Mouse (Mus musculus) neural tube, embryonic 13.5 days (tissue): Measurements from ENCODE around the gene Letm1. TPM values are rescaled to one million over a fixed set of nuclear protein-coding genes. Genes with fewer than 3 reads are reported as not detected.

Source experiments
- ATAC-seq: fragments of 200-750 bp; cut with Nextera tagmentation; 2 replicates; pipeline ENCODE4 v1.8.0; 2017; ENCODE audit warnings: low read depth, mild to moderate bottlenecking, moderate TSS enrichment, moderate library complexity
- H3K27ac ChIP-seq: fragments of 300-500 bp; sonication (generic); replicated peaks from 2 replicates; pipeline ENCODE4 v1.5.1; 2015; ENCODE audit warnings: moderate library complexity, mild to moderate bottlenecking, inconsistent platforms
- H3K27me3 ChIP-seq: fragments of 300-500 bp; sonication (generic); 2 replicates; pipeline ENCODE4 v1.6.1; 2015; ENCODE audit warnings: mild to moderate bottlenecking, inconsistent platforms
- H3K36me3 ChIP-seq: fragments of 300-500 bp; sonication (generic); 2 replicates; pipeline ENCODE4 v1.6.1; 2015; ENCODE audit warnings: mild to moderate bottlenecking, inconsistent platforms
- H3K4me1 ChIP-seq: fragments of 300-500 bp; sonication (generic); replicated peaks from 2 replicates; pipeline ENCODE4 v1.6.1; 2015; ENCODE audit warnings: inconsistent platforms
- H3K4me2 ChIP-seq: fragments of 300-500 bp; sonication (generic); 2 replicates; pipeline ENCODE4 v1.6.1; 2015; ENCODE audit warnings: inconsistent platforms, mild to moderate bottlenecking, moderate library complexity
- H3K4me3 ChIP-seq: fragments of 300-500 bp; sonication (generic); 2 replicates; pipeline ENCODE4 v1.5.1; 2015; ENCODE audit warnings: mild to moderate bottlenecking, inconsistent platforms
- H3K9ac ChIP-seq: fragments of 300-500 bp; sonication (generic); 2 replicates; pipeline ENCODE4 v1.6.1; 2015; ENCODE audit warnings: moderate library complexity, mild to moderate bottlenecking, inconsistent platforms
- H3K9me3 ChIP-seq: fragments of 300-500 bp; sonication (generic); 2 replicates; pipeline ENCODE4 v1.6.1; 2016; ENCODE audit warnings: inconsistent platforms
- WGBS: fragments of 180-500 bp; shearing (Covaris S2); methylation state at CpG from one replicate; pipeline ENCODE4 v1.1.7; 2015; 5-methylcytosine and 5-hydroxymethylcytosine counted together
- polyA plus RNA-seq: library from polyadenylated mRNA; unstranded; fragments of >200 nt; fragmentation: Nextera tagmentation; extraction: Ambion mirVana; gene quantifications from 2 replicates; pipeline ENCODE4 v1.2.1, GENCODE M21; 2015

Gene Letm1
- polyA plus RNA-seq, 1 experiment from 2014 or later: 58.3 TPM

DNA sequence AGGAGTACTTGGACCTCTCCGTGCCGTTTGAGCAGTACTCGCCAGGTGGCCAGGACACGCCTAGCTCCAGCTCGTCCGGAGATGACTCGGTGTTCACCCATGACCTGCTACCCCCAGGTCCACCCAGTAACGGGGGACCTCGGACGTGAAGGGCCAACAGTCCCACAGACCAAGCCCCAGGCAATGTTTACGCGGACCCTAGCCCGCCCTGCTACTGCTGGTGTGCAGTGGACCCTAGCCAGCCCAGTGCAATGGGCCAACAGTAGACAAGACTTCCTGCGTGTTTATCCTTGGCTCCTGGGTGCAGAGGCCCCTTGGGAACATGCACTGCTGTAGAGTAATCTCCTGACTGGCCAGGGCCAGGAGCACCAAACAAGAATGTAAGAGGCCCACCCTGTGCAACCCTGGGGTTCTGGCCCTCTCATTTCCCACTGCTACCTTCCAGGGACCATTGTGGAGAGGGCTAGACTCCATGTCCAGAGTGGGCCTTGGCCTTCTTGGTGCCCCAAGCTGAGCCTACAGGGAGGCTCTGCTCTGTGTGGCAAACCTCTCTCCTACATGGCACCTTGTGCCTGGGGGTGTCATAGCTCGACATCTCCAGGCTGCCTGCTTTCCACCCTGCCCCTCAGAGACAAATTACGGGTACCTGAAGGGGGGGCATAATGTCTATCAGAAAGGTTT lies 47.1 kb downstream of the Letm1 start:
- H3K4me3 ChIP-seq: no peak overlapping the region
- H3K9me3 ChIP-seq: no peaks in the 10 kb centered on the region
- no peaks in the 10 kb centered on the region for H3K27me3 ChIP-seq
- H3K27ac ChIP-seq: no peak overlapping the region
- 91% methylated on average over 16 of the region's 16 CpGs for WGBS
- H3K36me3 ChIP-seq: peaks cover 60% of the 10 kb centered on the region
- H3K9ac ChIP-seq: no peak overlapping the region
- peaks cover 4% of the 10 kb centered on the region for H3K4me1 ChIP-seq
- ATAC-seq: no peak
- H3K4me2 ChIP-seq: no peak overlapping the region

DNA sequence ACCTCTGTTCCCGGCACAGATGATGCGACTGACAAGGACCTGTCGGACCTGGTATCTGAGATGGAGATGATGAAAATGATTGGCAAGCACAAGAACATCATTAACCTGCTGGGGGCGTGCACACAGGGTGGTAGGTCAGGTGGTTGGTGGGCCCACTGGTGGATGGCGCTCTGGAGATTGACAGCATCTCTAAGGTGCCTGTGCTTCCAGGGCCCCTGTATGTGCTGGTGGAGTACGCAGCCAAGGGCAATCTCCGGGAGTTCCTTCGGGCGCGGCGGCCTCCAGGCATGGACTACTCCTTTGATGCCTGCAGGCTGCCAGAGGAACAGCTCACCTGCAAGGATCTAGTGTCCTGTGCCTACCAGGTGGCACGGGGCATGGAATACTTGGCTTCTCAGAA lies 48.8 kb downstream of the Letm1 start:
- Histone ChIP-seq H3K4me3 (no peak overlapping the region), H3K36me3 (peaks cover 55% of the 10 kb centered on the region), H3K4me1 (peaks cover 15% of the 10 kb centered on the region), H3K9ac (no peak overlapping the region), H3K9me3 (no peaks in the 10 kb centered on the region), H3K4me2 (no peak overlapping the region), H3K27ac (no peak overlapping the region), H3K27me3 (no peaks in the 10 kb centered on the region)
- ATAC-seq: no peak
- 94% methylated on average over 12 of the region's 12 CpGs for WGBS

DNA sequence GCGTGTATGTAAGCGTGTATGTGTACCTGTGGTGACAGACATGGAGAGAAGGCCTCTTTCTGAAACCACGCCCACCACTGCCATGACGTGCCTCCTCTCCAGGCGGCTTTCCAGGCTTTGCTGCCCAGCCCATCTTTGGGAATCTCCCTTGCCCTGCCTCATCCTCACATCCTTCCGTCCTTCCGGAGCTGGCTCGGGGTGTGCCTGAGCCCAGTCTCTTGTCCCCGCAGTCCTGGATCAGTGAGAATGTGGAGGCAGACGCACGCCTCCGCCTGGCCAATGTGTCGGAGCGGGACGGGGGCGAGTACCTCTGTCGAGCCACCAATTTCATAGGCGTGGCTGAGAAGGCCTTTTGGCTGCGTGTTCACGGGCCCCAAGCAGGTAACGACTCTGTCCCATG lies 51.6 kb downstream of the Letm1 start:
- H3K9me3 ChIP-seq: no peaks in the 10 kb centered on the region
- no peak for ATAC-seq
- peaks cover 55% of the 10 kb centered on the region for H3K36me3 ChIP-seq
- no peaks in the 10 kb centered on the region for H3K27me3 ChIP-seq
- H3K27ac ChIP-seq: no peak overlapping the region
- peaks cover 28% of the 10 kb centered on the region for H3K4me1 ChIP-seq
- WGBS: 55% methylated on average over 21 of the region's 21 CpGs
- no peak overlapping the region for H3K4me3 ChIP-seq
- no peak overlapping the region for H3K4me2 ChIP-seq
- no peak overlapping the region for H3K9ac ChIP-seq

DNA sequence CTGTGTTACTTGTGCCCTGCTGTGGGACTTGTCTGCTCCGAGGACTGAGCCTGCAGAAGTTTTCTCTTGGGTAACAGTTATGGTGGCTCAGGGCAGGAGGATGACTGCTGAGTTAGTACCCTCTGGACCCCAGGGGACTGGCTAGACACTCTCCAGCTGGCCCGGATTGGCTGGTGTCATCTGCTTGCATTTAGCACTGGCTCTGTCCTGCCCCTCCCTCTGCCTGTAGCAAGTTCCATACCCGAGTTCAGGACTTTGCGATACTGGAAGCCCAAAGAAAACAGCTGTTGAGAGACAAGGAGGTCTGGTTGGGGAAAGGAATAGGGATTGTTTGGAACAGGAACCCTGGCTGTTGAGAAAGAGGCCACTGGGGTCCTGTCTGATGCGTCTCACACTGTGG lies 52.1 kb downstream of the Letm1 start:
- ATAC-seq: no peak
- Histone ChIP-seq H3K4me2 (no peak overlapping the region), H3K4me1 (peaks cover 34% of the 10 kb centered on the region), H3K27ac (no peak overlapping the region), H3K36me3 (peaks cover 51% of the 10 kb centered on the region), H3K4me3 (no peak overlapping the region), H3K9ac (0 out of 2 replicates have a peak overlapping the region, but pooled peaks have one; percentile 5), H3K9me3 (no peaks in the 10 kb centered on the region), H3K27me3 (no peaks in the 10 kb centered on the region)
- 45% methylated on average over 5 of the region's 5 CpGs for WGBS

DNA sequence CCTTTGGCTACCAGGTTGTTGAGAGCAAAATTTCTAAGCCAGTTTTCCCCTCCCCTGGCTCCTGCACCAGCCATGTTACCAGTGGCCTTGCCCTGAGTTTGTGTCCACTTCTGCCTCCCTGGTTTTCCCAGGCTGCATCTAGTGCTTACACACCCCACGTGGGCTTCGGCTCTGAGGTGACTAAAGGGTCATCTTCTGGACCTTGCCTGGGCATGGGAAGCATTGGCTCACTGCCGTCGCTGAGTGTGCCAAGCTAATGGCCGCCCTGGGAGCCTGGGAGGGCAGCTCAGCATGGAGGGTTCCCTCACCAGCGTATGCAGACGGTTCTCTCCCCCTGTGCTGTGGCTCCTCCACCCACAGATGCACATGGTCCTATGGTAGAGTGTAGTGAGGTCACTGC lies 53.8 kb downstream of the Letm1 start:
- no peak for ATAC-seq
- H3K9ac ChIP-seq: 0 out of 2 replicates have a peak overlapping the region, but pooled peaks have one; percentile 19
- H3K4me1 ChIP-seq: peaks cover 49% of the 10 kb centered on the region
- peaks cover 35% of the 10 kb centered on the region for H3K36me3 ChIP-seq
- 75% methylated on average over 7 of the region's 7 CpGs for WGBS
- H3K27ac ChIP-seq: no peak overlapping the region
- H3K4me2 ChIP-seq: peak overlapping the region; percentile 3; the same call in 1 of the 2 replicates
- H3K27me3 ChIP-seq: peaks cover 9% of the 10 kb centered on the region
- H3K4me3 ChIP-seq: no peak overlapping the region
- H3K9me3 ChIP-seq: no peaks in the 10 kb centered on the region

DNA sequence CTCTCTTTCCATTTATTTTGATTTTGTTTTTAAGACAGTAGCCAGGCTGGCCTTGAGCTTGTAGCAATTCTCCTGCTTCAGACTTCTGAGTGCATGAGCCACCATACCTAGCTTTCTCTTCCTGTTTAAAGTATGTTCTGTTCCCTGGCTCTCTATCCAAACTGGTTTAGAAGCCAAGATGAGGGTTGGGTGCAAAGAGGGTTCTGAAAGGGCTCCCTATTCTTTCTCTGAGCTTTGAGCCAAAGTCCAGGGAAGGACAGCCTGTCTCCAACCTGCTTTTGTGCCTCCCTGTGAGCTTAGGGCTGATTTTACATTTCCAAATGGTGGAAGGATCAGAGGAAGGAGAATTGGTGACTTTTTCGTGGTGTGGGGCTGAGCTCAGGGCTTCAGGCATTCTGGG lies 55.7 kb downstream of the Letm1 start:
- no peak overlapping the region for H3K27ac ChIP-seq
- no peaks in the 10 kb centered on the region for H3K9me3 ChIP-seq
- ATAC-seq: no peak
- peak overlapping the region; percentile 69; the same call in 1 of the 2 replicates for H3K4me3 ChIP-seq
- H3K27me3 ChIP-seq: peaks cover 10% of the 10 kb centered on the region
- WGBS: 77% methylated on average over 1 of the region's 1 CpGs
- H3K4me2 ChIP-seq: peak overlapping the region; percentile 86
- peaks cover 16% of the 10 kb centered on the region for H3K36me3 ChIP-seq
- peaks cover 68% of the 10 kb centered on the region for H3K4me1 ChIP-seq
- H3K9ac ChIP-seq: 0 out of 2 replicates have a peak overlapping the region, but pooled peaks have one; percentile 43

DNA sequence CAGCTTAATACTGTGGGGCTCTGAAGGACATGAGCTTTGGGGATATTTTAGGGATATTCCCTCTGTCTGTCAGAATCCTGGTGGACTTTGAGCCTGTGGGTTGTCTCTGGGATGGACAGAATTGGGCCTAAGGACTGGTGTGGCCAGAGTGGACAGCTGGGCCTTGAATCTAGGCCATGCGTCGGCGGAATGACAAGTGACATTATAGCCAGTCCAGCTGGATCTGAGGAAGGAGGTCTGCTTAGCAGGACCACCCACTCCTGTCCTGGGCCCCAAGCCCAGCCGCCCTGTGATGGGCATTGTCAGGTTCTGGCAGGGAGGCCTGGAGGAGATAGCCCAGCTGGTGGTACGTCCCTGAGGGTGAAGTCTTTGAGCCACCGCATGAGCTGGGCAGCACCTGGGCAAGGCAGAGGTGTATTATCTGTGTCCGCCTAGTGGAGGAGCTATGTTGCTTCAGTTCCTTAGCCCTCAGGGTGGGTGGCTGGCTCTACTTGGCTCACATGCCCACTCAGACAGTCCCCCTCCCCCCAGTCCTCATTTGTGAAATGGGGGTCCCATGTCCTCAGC lies 56.5 kb downstream of the Letm1 start:
- H3K9ac ChIP-seq: peak overlapping the region; percentile 81

DNA sequence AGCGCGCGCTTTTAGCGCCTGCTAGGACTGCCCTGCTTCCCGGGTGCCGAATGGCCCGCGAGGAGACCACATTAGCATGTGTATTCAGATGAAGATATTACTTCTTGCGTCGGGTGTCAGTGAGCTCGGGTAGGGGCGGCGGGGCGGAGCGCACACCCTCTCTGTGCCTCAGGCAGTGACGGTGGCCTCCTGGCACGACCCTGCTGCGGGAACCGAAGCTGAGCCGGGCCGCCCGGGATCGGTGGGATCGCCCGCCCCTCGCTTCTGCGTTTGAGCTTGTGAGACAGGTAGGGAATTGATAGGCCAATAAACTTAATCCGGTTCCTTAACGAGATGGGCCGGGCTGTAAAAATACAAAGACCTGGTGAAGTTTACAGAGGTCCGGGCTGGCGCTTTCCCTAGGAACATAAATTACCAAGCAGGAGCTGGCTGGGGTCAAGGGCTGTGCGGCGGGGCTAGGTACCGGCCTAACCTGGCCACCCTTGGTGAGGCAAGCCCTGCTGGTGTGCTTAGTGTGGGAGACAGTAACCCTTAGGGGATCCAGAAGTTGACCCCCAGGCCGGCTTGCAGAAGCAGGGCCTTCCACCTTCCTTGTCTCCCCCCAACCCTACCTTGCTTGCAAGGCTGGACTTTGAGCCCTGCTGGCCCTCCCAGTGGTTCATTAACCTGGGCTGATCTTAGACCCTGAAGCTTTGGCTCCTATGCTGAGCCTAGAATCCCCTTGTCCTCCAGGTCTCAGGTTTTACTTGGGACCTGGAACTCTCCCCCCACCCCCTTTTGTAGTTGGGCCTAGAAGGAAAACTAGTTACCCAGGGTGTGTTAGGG lies 58.8 kb downstream of the Letm1 start:
- Histone ChIP-seq H3K9me3 (no peaks in the 10 kb centered on the region), H3K27ac (peak overlapping the region; percentile 86), H3K4me3 (peak overlapping the region; percentile 69), H3K9ac (peak overlapping the region; percentile 81), H3K27me3 (peaks cover 28% of the 10 kb centered on the region), H3K4me2 (peak overlapping the region; percentile 86), H3K36me3 (no peaks in the 10 kb centered on the region; the same call in 1 of the 2 replicates), H3K4me1 (peaks cover 71% of the 10 kb centered on the region)
- 3% methylated on average over 36 of the region's 36 CpGs for WGBS
- ATAC-seq: peak; percentile 22; the same call in 1 of the 2 replicates

More for the DNA sequence above, 56.5 kb downstream of the Letm1 start:
- Histone ChIP-seq H3K4me2 (peak overlapping the region; percentile 86), H3K4me3 (peak overlapping the region; percentile 69), H3K36me3 (peaks cover 10% of the 10 kb centered on the region; the same call in 1 of the 2 replicates), H3K27me3 (peaks cover 10% of the 10 kb centered on the region), H3K4me1 (peaks cover 75% of the 10 kb centered on the region), H3K9me3 (no peaks in the 10 kb centered on the region), H3K27ac (no peak overlapping the region)
- no peak for ATAC-seq
- 70% methylated on average over 7 of the region's 7 CpGs for WGBS

DNA sequence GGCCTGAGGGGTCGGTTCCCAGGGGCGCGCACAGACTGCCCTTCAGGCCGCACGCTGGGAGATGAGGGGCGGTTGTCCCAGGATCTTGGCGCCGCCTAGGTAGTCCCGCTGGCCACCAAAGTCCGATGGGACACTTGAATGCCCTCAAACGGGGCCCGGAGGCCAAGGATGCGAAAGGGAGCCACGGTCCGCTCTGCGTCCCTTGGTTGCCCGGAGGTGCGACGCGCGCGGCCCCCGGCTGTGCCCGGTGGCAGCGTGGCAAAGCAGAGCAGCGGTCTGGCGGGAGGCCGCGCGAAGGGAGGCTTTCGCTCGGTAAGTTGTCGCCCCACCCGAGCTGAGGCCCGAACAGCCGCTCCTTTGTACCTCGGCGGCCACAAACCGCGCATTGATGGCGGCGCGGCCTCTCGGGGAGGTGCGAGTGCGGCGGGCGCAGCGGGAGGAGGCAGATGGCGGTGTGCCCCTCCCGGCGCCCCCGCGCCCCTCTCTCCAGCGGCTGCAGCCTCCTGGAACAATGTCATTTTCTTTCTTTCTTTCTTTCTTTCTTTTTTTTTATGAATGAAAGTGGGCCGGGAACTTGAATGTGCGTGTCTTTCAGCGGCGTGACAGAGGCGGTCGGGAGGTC lies 59.5 kb downstream of the Letm1 start:
- under 1% methylated on average over 61 of the region's 61 CpGs for WGBS
- peak overlapping the region; percentile 69 for H3K4me3 ChIP-seq
- peak overlapping the region; percentile 86 for H3K4me2 ChIP-seq
- peak overlapping the region; percentile 81 for H3K9ac ChIP-seq
- H3K4me1 ChIP-seq: peaks cover 71% of the 10 kb centered on the region
- H3K27me3 ChIP-seq: peaks cover 28% of the 10 kb centered on the region
- H3K36me3 ChIP-seq: no peaks in the 10 kb centered on the region
- ATAC-seq: no peak
- H3K27ac ChIP-seq: peak overlapping the region; percentile 86
- H3K9me3 ChIP-seq: no peaks in the 10 kb centered on the region

DNA sequence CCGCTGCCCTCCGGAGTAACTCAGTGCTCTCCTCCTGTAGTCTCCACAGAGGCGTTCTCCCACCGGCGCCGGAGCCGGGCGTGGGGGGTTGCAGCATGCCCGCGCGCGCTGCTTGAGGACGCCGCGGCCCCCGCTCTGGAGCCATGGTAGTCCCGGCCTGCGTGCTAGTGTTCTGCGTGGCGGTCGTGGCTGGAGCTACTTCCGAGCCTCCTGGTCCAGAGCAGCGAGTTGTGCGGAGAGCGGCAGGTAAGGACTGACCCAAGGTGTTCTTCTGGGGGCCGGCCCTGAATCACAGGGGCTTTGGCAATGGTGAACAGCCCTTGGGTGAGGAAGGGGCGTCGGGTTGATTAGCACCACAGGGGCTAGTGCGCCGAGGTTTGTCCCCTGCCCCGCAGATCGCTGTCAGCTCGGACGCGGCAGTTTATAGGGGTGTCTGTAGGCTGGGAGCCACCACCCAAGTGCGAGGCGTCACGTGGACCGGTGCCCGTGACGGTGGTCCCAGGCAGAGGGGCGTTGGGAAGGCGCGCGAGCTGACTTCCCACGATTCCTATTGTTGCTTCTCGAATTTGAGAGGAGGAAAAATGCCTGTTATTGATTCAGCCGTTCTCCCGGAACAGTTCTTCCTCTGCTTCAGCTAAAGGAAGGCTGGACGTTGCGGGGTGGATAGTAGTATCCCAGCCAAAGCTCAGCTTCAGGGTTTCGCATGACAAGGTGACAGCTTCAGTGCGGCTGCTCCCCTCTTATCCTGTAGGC lies 60.2 kb downstream of the Letm1 start:
- Histone ChIP-seq H3K36me3 (no peaks in the 10 kb centered on the region), H3K27me3 (peaks cover 28% of the 10 kb centered on the region), H3K27ac (peak overlapping the region; percentile 86), H3K9ac (peak overlapping the region; percentile 81), H3K4me3 (peak overlapping the region; percentile 69), H3K9me3 (no peaks in the 10 kb centered on the region), H3K4me1 (peaks cover 64% of the 10 kb centered on the region), H3K4me2 (peak overlapping the region; percentile 86)
- peak; percentile 13 for ATAC-seq
- under 1% methylated on average over 53 of the region's 53 CpGs for WGBS

DNA sequence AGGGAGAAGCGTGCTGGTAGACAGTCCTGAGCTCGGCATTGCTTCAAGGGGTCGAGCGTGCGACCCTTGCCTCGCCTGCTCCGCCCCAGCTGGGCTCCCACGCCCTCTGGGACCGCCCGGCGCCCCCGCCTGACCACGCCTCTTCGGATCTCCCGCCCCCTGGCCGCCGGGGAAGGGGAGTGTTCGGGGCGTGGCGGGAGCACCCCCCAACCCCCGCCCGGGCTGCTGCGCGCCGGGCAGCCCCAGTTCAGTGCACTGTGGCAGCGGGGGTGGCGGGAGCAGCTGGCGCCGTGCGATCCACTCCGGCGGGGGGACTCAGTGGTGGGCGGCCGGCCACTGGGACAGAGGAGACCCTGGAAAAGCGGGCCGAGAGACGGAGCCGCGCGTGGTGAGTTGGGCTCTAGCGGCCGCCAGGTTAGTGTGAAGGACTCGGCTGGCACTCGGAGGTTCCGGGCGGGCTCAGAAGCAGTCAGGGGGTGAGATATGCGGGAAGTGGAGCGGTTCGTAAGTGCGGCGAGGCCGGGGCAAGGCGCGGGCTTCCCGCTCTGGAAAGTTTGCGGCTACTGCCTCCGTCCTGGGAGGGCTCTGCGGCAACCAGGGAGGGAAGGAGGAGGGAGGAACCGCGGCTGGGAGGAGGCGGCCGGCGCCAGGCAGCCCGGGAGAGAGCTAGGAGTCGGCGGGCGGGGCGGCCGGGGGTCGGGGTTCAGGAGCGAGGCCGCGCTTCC lies 60.9 kb downstream of the Letm1 start, which contains the start of gene Fgfr3:
Gene Fgfr3 (plus strand): TSS at position 134 of the 725 bp plus-strand sequence.
- peaks cover 60% of the 10 kb centered on the region for H3K4me1 ChIP-seq
- H3K36me3 ChIP-seq: no peaks in the 10 kb centered on the region
- ATAC-seq: peak; percentile 67
- peaks cover 28% of the 10 kb centered on the region for H3K27me3 ChIP-seq
- peak within 1 kb of the TSS; percentile 69 for H3K4me3 ChIP-seq
- under 1% methylated on average over 71 of the region's 73 CpGs for WGBS
- H3K9me3 ChIP-seq: no peaks in the 10 kb centered on the region
- peak within 1 kb of the TSS; percentile 81 for H3K9ac ChIP-seq
- H3K4me2 ChIP-seq: peak within 1 kb of the TSS; percentile 86
- peak within 1 kb of the TSS; percentile 86 for H3K27ac ChIP-seq
